Mouse (Mus musculus) cerebellum, adult 2 months (tissue): ENCODE results near the gene Proser2.

ENCODE experiments used
- CTCF ChIP-seq: fragments of 200-500 bp; IDR thresholded peaks from 2 replicates; pipeline ENCODE4 v1.5.1; 2011; ENCODE audit warnings: low read depth, mild to moderate bottlenecking, control low read depth, low read length, moderate library complexity, borderline replicate concordance; ENCODE audit not compliant: insufficient read depth
- POLR2A ChIP-seq: fragments of 200-500 bp; IDR thresholded peaks from 2 replicates; pipeline ENCODE4 v1.6.1; 2011; ENCODE audit warnings: low read length, control low read depth, borderline replicate concordance; ENCODE audit not compliant: insufficient read depth

GRCm38 (mm10) chr2:6159735-6160134 is 29.7 kb upstream of the Proser2 start:
- TF ChIP-seq POLR2A: no peak
- no peak for TF ChIP-seq CTCF
